Mouse (Mus musculus) kidney, postnatal 14 days (tissue): ENCODE data around the gene Klra7.
"Not testable (repeated sequence)": the region's sequence is repeated elsewhere in the genome, so short reads cannot be mapped to it uniquely, and the experiment has no call there.

ENCODE experiments used
- DNase-seq: peaks from one replicate; pipeline ENCODE4 v3.0.0; 2022; ENCODE audit warnings: mixed read lengths

The Klra7 gene

GRCm38 (mm10) chr6:130233222-130233621 lies at the start of gene Klra7:
Gene Klra7 (minus strand): TSS chr6:130233322.
- DNase-seq: no peak

- DNase-seq: not testable (repeated sequence)
Observed at GRCm38 (mm10) chr6:130281828-130282227, 48.7 kb upstream of the Klra7 start, which contains the start of gene Klra10. Gene Klra10 (minus strand): TSS chr6:130281928.

GRCm38 (mm10) chr6:130255326-130255725 lies 22.2 kb upstream of the Klra7 start:
- no peak for DNase-seq

GRCm38 (mm10) chr6:130237536-130237935 lies 4.4 kb upstream of the Klra7 start:
- no peak for DNase-seq

DNA sequence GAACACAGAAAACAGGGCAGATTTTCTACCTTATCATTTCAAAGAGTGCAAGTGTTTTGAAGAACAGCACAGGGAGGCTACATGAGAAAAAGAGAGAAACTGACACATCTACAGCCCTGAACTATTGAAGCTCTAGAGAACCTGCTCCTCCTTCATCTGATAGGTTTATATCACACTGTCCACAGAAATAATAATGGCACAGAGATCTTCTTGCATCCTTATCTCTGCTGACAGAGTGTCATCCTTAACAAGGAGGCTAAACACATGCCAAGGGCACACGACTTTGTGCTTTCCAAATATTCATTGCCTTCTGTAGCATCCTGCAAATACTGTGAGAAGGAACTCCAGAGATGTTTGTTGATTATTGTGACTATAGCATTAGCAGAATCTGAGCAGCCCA lies 3.5 kb upstream of the Klra7 start:
- no peak for DNase-seq

DNA sequence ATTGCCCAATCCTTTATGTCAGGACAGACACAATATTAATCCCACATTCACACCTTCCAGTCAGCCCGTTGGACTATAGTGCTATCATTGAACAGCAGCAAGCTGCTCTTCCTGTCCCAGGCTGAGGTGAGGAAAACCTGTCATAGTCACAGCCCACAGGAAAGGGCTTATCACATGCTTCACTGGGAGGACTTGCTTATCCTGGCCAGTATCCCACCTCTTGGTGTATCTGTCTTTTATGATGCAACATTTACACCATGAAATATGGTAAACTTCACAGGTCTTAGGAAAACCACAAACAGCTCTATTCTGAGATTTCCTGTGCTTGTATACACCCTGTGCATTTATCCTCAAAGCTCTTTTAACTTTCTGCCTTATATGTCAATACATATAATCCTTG lies 35.7 kb downstream of the Klra7 start:
- not testable (repeated sequence) for DNase-seq

- DNase-seq: not testable (repeated sequence)
Observed at GRCm38 (mm10) chr6:130193012-130193411, 40.1 kb downstream of the Klra7 start, which contains the start of gene Klra9. Gene Klra9 (minus strand): TSS chr6:130193112.
